Mouse (Mus musculus) retina, adult 2 months (tissue): ENCODE measurements around the gene Enc1.
"Not testable (repeated sequence)": the region's sequence is repeated elsewhere in the genome, so short reads cannot be mapped to it uniquely, and the experiment has no call there.

Source experiments
- DNase-seq: peaks from one replicate; pipeline ENCODE4 v3.0.0-alpha.2; 2012; ENCODE audit warnings: low read depth, low spot score

Gene Enc1

GRCm38 (mm10) chr13:97251736-97252135 is 10.8 kb downstream of the Enc1 start:
- no peak for DNase-seq

GRCm38 (mm10) chr13:97252469-97252868 is 11.6 kb downstream of the Enc1 start:
- DNase-seq, result no peak

GRCm38 (mm10) chr13:97253418-97253981 is 12.6 kb downstream of the Enc1 start:
- DNase-seq, result no peak

- no peak for DNase-seq
Observed at GRCm38 (mm10) chr13:97253994-97254393, 13.1 kb downstream of the Enc1 start.

GRCm38 (mm10) chr13:97254564-97255164 is 13.8 kb downstream of the Enc1 start:
- DNase-seq, result no peak

GRCm38 (mm10) chr13:97255976-97256848 is 15.3 kb downstream of the Enc1 start:
- no peak for DNase-seq

- no peak for DNase-seq
Observed at GRCm38 (mm10) chr13:97256849-97257379, 16.0 kb downstream of the Enc1 start.

GRCm38 (mm10) chr13:97259271-97259670 is 18.4 kb downstream of the Enc1 start:
- no peak for DNase-seq

- no peak for DNase-seq
Observed at GRCm38 (mm10) chr13:97260456-97261180, 19.7 kb downstream of the Enc1 start.

GRCm38 (mm10) chr13:97261549-97261948 is 20.6 kb downstream of the Enc1 start:
- DNase-seq, result no peak

GRCm38 (mm10) chr13:97262676-97263075 is 21.8 kb downstream of the Enc1 start:
- DNase-seq, result no peak

GRCm38 (mm10) chr13:97265534-97265933 is 24.6 kb downstream of the Enc1 start:
- DNase-seq, result not testable (repeated sequence)

GRCm38 (mm10) chr13:97270723-97271122 is 29.8 kb downstream of the Enc1 start:
- DNase-seq, result no peak

GRCm38 (mm10) chr13:97271641-97272040 is 30.7 kb downstream of the Enc1 start:
- DNase-seq, result no peak

GRCm38 (mm10) chr13:97274757-97275156 is 33.9 kb downstream of the Enc1 start:
- DNase-seq, result no peak

GRCm38 (mm10) chr13:97275482-97275881 is 34.6 kb downstream of the Enc1 start:
- DNase-seq, result no peak

GRCm38 (mm10) chr13:97282051-97282910 is 41.4 kb downstream of the Enc1 start:
- DNase-seq, result no peak

- no peak for DNase-seq
Observed at GRCm38 (mm10) chr13:97282911-97283281, 42.0 kb downstream of the Enc1 start.

- no peak for DNase-seq
Observed at GRCm38 (mm10) chr13:97287046-97287445, 46.1 kb downstream of the Enc1 start.

- no peak for DNase-seq
Observed at GRCm38 (mm10) chr13:97290747-97291146, 49.8 kb downstream of the Enc1 start.

GRCm38 (mm10) chr13:97291354-97291753 is 50.4 kb downstream of the Enc1 start:
- no peak for DNase-seq
